Comparison of ENCODE assay signal across 14 mouse cellular contexts in the genomic region with DNA sequence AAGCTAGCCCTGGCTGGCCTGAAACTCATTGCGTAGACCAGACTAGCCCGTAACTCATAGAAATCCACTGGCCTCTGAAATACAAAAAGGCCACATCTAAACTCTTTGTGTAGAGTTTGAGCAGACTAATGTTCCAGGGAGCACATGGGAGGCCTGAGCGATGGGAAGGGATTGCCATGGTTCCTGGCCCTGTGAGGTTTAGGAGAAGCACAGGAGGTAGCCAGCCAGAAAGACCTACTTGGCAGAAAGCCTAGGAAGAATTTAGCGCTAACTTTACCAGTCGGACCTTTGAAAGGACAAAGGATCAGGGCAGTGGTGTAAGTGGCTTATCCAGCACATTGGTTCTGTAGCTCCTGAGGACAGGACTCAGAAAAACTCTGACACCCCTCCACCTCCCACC.
DNase-seq lines count a peak whose midpoint lies in the region; ATAC-seq and TF ChIP-seq lines count a peak whose summit lies in the region.
"Had no signal": no experiment of that assay in that cellular context is flagged by ENCODE, and none has a peak within 500 bp of the region (broad histone marks: within the 10 kb centered on the region; RNA-seq: fewer than 3 reads in every experiment).

No protein-coding gene starts in this region.

- no peak overlapping the region for H3K4me2 ChIP-seq in forebrain, embryonic 14.5 days (ENCODE audit: low read length)
- no peak overlapping the region for H3K4me2 ChIP-seq in forebrain, embryonic 11.5 days (ENCODE audit: low read depth, low read length, severe bottlenecking)
- no peak overlapping the region for H3K4me2 ChIP-seq in kidney, embryonic 14.5 days (replicated peaks; ENCODE audit: low read depth, low read length)
- H3K4me2 ChIP-seq: embryonic facial prominence, embryonic 12.5 days; neural tube, embryonic 15.5 days had no signal

- H3K27ac ChIP-seq in forebrain, embryonic 14.5 days (ENCODE audit: low read depth, low read length), result no peak overlapping the region
- H3K27ac ChIP-seq in forebrain, embryonic 11.5 days (ENCODE audit: low read depth, low read length), result no peak overlapping the region
- no peak overlapping the region for H3K27ac ChIP-seq in kidney, embryonic 14.5 days (ENCODE audit: low read depth, low read length)
- H3K27ac ChIP-seq in thymus, adult 2 months (ENCODE audit: control insufficient read depth, insufficient read depth, low read length), result peak overlapping the region; percentile 93; the same call in 1 of the 2 replicates
- H3K27ac ChIP-seq: embryonic facial prominence, embryonic 12.5 days; layer of hippocampus, adult 2 months; neural tube, embryonic 15.5 days had no signal

- no peaks in the 10 kb centered on the region for H3K36me3 ChIP-seq in forebrain, embryonic 14.5 days (ENCODE audit: control insufficient read depth, insufficient read depth, low read length)
- no peaks in the 10 kb centered on the region for H3K36me3 ChIP-seq in forebrain, embryonic 11.5 days (ENCODE audit: control insufficient read depth, insufficient read depth, low read length)
- no peaks in the 10 kb centered on the region for H3K36me3 ChIP-seq in kidney, embryonic 14.5 days (ENCODE audit: control insufficient read depth, insufficient read depth, low read length)
- H3K36me3 ChIP-seq in thymus, adult 2 months (ENCODE audit: control insufficient read depth, insufficient read depth, low read length), result no peaks in the 10 kb centered on the region
- H3K36me3 ChIP-seq: embryonic facial prominence, embryonic 12.5 days; neural tube, embryonic 15.5 days had no signal

- ATAC-seq in forebrain, embryonic 14.5 days, result no peak
- no peak for ATAC-seq in forebrain, embryonic 11.5 days (replicated peaks; ENCODE audit: low FRiP score)
- ATAC-seq in kidney, embryonic 14.5 days (ENCODE audit: low FRiP score, low TSS enrichment), result no peak

- H3K4me3 ChIP-seq in forebrain, embryonic 14.5 days (ENCODE audit: low read depth, low read length), result no peak overlapping the region
- H3K4me3 ChIP-seq in forebrain, embryonic 11.5 days (ENCODE audit: low read depth, low read length), result no peak overlapping the region
- no peak overlapping the region for H3K4me3 ChIP-seq in kidney, embryonic 14.5 days (ENCODE audit: low read length)
- no peak overlapping the region for H3K4me3 ChIP-seq in thymus, adult 2 months (ENCODE audit: control insufficient read depth, insufficient read depth, low read length)
- H3K4me3 ChIP-seq: embryonic facial prominence, embryonic 12.5 days; layer of hippocampus, adult 2 months; neural tube, embryonic 15.5 days had no signal

- H3K9me3 ChIP-seq in forebrain, embryonic 14.5 days (replicated peaks; ENCODE audit: control insufficient read depth, low read length), result no peaks in the 10 kb centered on the region
- no peaks in the 10 kb centered on the region for H3K9me3 ChIP-seq in forebrain, embryonic 11.5 days (ENCODE audit: control insufficient read depth, low read length)
- no peaks in the 10 kb centered on the region for H3K9me3 ChIP-seq in kidney, embryonic 14.5 days (ENCODE audit: control insufficient read depth, low read length)
- H3K9me3 ChIP-seq: embryonic facial prominence, embryonic 12.5 days; neural tube, embryonic 15.5 days had no signal

- no peak overlapping the region for H3K9ac ChIP-seq in forebrain, embryonic 14.5 days (ENCODE audit: low read length)
- H3K9ac ChIP-seq in forebrain, embryonic 11.5 days (ENCODE audit: low read length), result no peak overlapping the region
- H3K9ac ChIP-seq in kidney, embryonic 14.5 days (ENCODE audit: low read depth, low read length), result no peak overlapping the region
- H3K9ac ChIP-seq: embryonic facial prominence, embryonic 12.5 days; neural tube, embryonic 15.5 days had no signal

- WGBS in forebrain, embryonic 14.5 days, result 66% methylated on average over 5 of the region's 5 CpGs
- 75% methylated on average over 5 of the region's 5 CpGs for WGBS in forebrain, embryonic 11.5 days
- 78% methylated on average over 5 of the region's 5 CpGs for WGBS in kidney, embryonic 14.5 days
- WGBS in thymus, adult 2 months, result 45% methylated on average over 5 of the region's 5 CpGs

- no peak for TF ChIP-seq CTCF in thymus, adult 2 months (IDR thresholded peaks at IDR 0.05; ENCODE audit: borderline replicate concordance, control insufficient read depth, extremely low read depth, insufficient read depth, low read length, poor library complexity)

- H3K4me1 ChIP-seq in forebrain, embryonic 14.5 days (ENCODE audit: control insufficient read depth, insufficient read depth, low read length), result no peaks in the 10 kb centered on the region
- no peaks in the 10 kb centered on the region for H3K4me1 ChIP-seq in forebrain, embryonic 11.5 days (replicated peaks; ENCODE audit: control insufficient read depth, insufficient read depth, low read length)
- H3K4me1 ChIP-seq in kidney, embryonic 14.5 days (ENCODE audit: control insufficient read depth, insufficient read depth, low read length), result no peaks in the 10 kb centered on the region
- peaks cover 22% of the 10 kb centered on the region for H3K4me1 ChIP-seq in thymus, adult 2 months (replicated peaks; ENCODE audit: control insufficient read depth, insufficient read depth, low read length)
- H3K4me1 ChIP-seq: embryonic facial prominence, embryonic 12.5 days; neural tube, embryonic 15.5 days had no signal

- no peak for TF ChIP-seq POLR2A in thymus, adult 2 months (IDR thresholded peaks at IDR 0.05; ENCODE audit: control insufficient read depth, extremely low read depth, insufficient read depth, low read length, poor library complexity)

- DNase-seq in forebrain, embryonic 14.5 days (ENCODE audit: low spot score), result peak; percentile 31
- DNase-seq in forebrain, embryonic 11.5 days (ENCODE audit: low spot score), result no peak
- peak; percentile 17 for DNase-seq in kidney, adult 18-20 months
- no peak for DNase-seq in thymus, adult 2 months
- DNase-seq in thymus, postnatal 14 days, result no peak
- no peak for DNase-seq in spleen, postnatal 4 days (ENCODE audit: low spot score in 2 of 2)
- no peak for DNase-seq in cerebellum, adult 9-10 months
- DNase-seq: adrenal gland, postnatal 14 days; cerebellum, adult 8-10 months; right cerebral cortex, postnatal 4 days had no signal

- no peaks in the 10 kb centered on the region for H3K27me3 ChIP-seq in forebrain, embryonic 14.5 days (replicated peaks; ENCODE audit: control insufficient read depth, insufficient read depth, low read length)
- H3K27me3 ChIP-seq in forebrain, embryonic 11.5 days (ENCODE audit: control insufficient read depth, insufficient read depth, low read length), result no peaks in the 10 kb centered on the region
- H3K27me3 ChIP-seq in kidney, embryonic 14.5 days (ENCODE audit: control insufficient read depth, insufficient read depth, low read length), result no peaks in the 10 kb centered on the region
- no peaks in the 10 kb centered on the region for H3K27me3 ChIP-seq in thymus, adult 2 months (ENCODE audit: control insufficient read depth, insufficient read depth, low read length)

Comparison
In these comparisons a context has a peak if more than half of its experiments do, and no peak if none do; other contexts are left out.
1. DNase-seq: peak in forebrain, embryonic 14.5 days (single experiment) and kidney, adult 18-20 months (single experiment); none in forebrain, embryonic 11.5 days (single experiment), thymus, adult 2 months (single experiment), thymus, postnatal 14 days (single experiment), spleen, postnatal 4 days (0 of 2) and cerebellum, adult 9-10 months (single experiment).